Mouse (Mus musculus): ENCODE data around the gene Gstm3. TPM values are rescaled to one million over a fixed set of nuclear protein-coding genes. Genes with fewer than 3 reads are reported as not detected.

The Gstm3 gene
- polyA plus RNA-seq, 1 experiment, result 159 TPM

GRCm38 (mm10) chr3:107917783-107918408 lies 51.2 kb downstream of the Gstm3 start:
- Histone ChIP-seq H3K27ac (ENCODE audit: insufficient read depth, low read depth, low read length) (no peak overlapping the region), H3K36me3 (ENCODE audit: control insufficient read depth, insufficient read depth, low read length) (no peaks in the 10 kb centered on the region), H3K4me3 (ENCODE audit: low read depth, low read length) (no peak overlapping the region), H3K4me1 (ENCODE audit: control insufficient read depth, insufficient read depth, insufficient read length, low read length) (peaks cover 11% of the 10 kb centered on the region; the same call in 1 of the 2 replicates), H3K27me3 (ENCODE audit: control insufficient read depth, insufficient read depth, low read length) (no peaks in the 10 kb centered on the region)
- 55% methylated on average over 7 of the region's 7 CpGs for WGBS
- TF ChIP-seq CTCF (IDR thresholded peaks at IDR 0.05; ENCODE audit: extremely low read depth, insufficient read length, insufficient replicate concordance, low read depth, low read length), result no peak
- no peak for TF ChIP-seq POLR2A (IDR thresholded peaks at IDR 0.05; ENCODE audit: low read depth, low read length)

GRCm38 (mm10) chr3:107917097-107917496 lies 52.0 kb downstream of the Gstm3 start:
- 79% methylated on average over 3 of the region's 3 CpGs for WGBS
- H3K4me1 ChIP-seq (ENCODE audit: control insufficient read depth, insufficient read depth, insufficient read length, low read length), result peaks cover 14% of the 10 kb centered on the region; the same call in 1 of the 2 replicates
- H3K27ac ChIP-seq (ENCODE audit: insufficient read depth, low read depth, low read length), result no peak overlapping the region
- H3K27me3 ChIP-seq (ENCODE audit: control insufficient read depth, insufficient read depth, low read length), result no peaks in the 10 kb centered on the region
- H3K36me3 ChIP-seq (ENCODE audit: control insufficient read depth, insufficient read depth, low read length), result no peaks in the 10 kb centered on the region
- TF ChIP-seq CTCF (IDR thresholded peaks at IDR 0.05; ENCODE audit: extremely low read depth, insufficient read length, insufficient replicate concordance, low read depth, low read length) (no peak), POLR2A (IDR thresholded peaks at IDR 0.05; ENCODE audit: low read depth, low read length) (no peak)
- H3K4me3 ChIP-seq (ENCODE audit: low read depth, low read length), result no peak overlapping the region

GRCm38 (mm10) chr3:107916674-107917073 lies 52.4 kb downstream of the Gstm3 start:
- peaks cover 17% of the 10 kb centered on the region for H3K4me1 ChIP-seq (ENCODE audit: control insufficient read depth, insufficient read depth, insufficient read length, low read length)
- H3K27me3 ChIP-seq (ENCODE audit: control insufficient read depth, insufficient read depth, low read length), result no peaks in the 10 kb centered on the region
- H3K4me3 ChIP-seq (ENCODE audit: low read depth, low read length), result no peak overlapping the region
- H3K36me3 ChIP-seq (ENCODE audit: control insufficient read depth, insufficient read depth, low read length), result no peaks in the 10 kb centered on the region
- no peak overlapping the region for H3K27ac ChIP-seq (ENCODE audit: insufficient read depth, low read depth, low read length)
- 51% methylated on average over 15 of the region's 15 CpGs for WGBS
- TF ChIP-seq CTCF (IDR thresholded peaks at IDR 0.05; ENCODE audit: extremely low read depth, insufficient read length, insufficient replicate concordance, low read depth, low read length), result no peak
- TF ChIP-seq POLR2A (IDR thresholded peaks at IDR 0.05; ENCODE audit: low read depth, low read length), result no peak

Other genes starting within 250 kb of the Gstm3 start
- 7.7 and 9.7 TPM in 2 replicates for gene Csf1, start 208.8 kb downstream of the Gstm3 start, polyA plus RNA-seq (2012; rRNA removed)
- gene Eps8l3, start 92.1 kb downstream of the Gstm3 start, polyA plus RNA-seq (2012; rRNA removed), result 127 and 351 TPM in 2 replicates
- 6.6 and 11.3 TPM in 2 replicates for gene Gstm5, start 73.5 kb downstream of the Gstm3 start, polyA plus RNA-seq (2012; rRNA removed)
- 9.4 and 29.1 TPM in 2 replicates for gene Gstm7, start 37.5 kb downstream of the Gstm3 start, polyA plus RNA-seq (2012; rRNA removed)
- gene Gstm6, start 25.5 kb downstream of the Gstm3 start, polyA plus RNA-seq (2012; rRNA removed), result 9.5 and 20.7 TPM in 2 replicates
- gene Gstm2, start 17.2 kb upstream of the Gstm3 start, polyA plus RNA-seq (2012; rRNA removed), result 26.7 and 56.7 TPM in 2 replicates
- 243 and 695 TPM in 2 replicates for gene Gstm1, start 48.7 kb upstream of the Gstm3 start, polyA plus RNA-seq (2012; rRNA removed)
- gene Gstm4, start 75.6 kb upstream of the Gstm3 start, polyA plus RNA-seq (2012; rRNA removed), result 5.6 and 16.1 TPM in 2 replicates
- 88.8 and 107 TPM in 2 replicates for gene Ampd2, start 117.4 kb upstream of the Gstm3 start, polyA plus RNA-seq (2012; rRNA removed)
- gene Gnat2, start 123.5 kb upstream of the Gstm3 start, polyA plus RNA-seq (2012; rRNA removed), result 0.86 and 0.91 TPM in 2 replicates
- 5.4 and 14.8 TPM in 2 replicates for gene Gnai3, start 176.9 kb upstream of the Gstm3 start, polyA plus RNA-seq (2012; rRNA removed)
- 0.05 TPM in 1 of 2 replicates, not detected in the other for gene Gpr61, start 185.6 kb upstream of the Gstm3 start, polyA plus RNA-seq (2012; rRNA removed)
- gene Amigo1, start 217.1 kb upstream of the Gstm3 start, polyA plus RNA-seq (2012; rRNA removed), result 10.1 and 17.6 TPM in 2 replicates
- 5.5 and 9.4 TPM in 2 replicates for gene Cyb561d1, start 231.9 kb upstream of the Gstm3 start, polyA plus RNA-seq (2012; rRNA removed)
- gene Atxn7l2, start 241.7 kb upstream of the Gstm3 start, polyA plus RNA-seq (2012; rRNA removed), result 3.6 and 9.7 TPM in 2 replicates

All from small intestine, adult 2 months (tissue).